Mouse (Mus musculus): ENCODE measurements at regions not wholly inside any gene's neighbourhood (a gene's known extent, or its start where the extent isn't known, plus 50 kb on each side); places are given as distances from the start of the nearest gene placed in this dataset.
"Not testable (repeated sequence)": the region's sequence is repeated elsewhere in the genome, so short reads cannot be mapped to it uniquely, and the experiment has no call there.

DNA sequence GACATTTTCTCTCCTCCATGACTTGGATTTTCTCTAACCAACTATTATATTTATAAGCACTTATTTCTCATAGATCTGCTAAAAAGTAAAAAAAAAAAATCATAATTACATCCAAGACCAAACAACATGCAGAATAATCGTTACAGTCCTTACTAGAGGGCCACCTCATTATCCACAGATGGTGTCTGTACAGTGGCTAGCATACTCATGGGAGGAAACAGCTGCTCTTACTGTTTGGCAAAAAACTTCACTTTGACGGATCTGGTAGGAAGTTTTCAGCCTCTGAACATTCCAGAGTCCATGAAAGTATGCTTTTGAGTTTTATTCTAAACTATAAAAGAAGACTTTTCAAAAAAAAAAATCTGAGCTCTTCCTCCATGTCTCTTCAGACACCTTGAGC is 159.1 kb upstream of the Gm10306 start:
- no peak for DNase-seq (ENCODE audit: low spot score in 2 of 2)

DNA sequence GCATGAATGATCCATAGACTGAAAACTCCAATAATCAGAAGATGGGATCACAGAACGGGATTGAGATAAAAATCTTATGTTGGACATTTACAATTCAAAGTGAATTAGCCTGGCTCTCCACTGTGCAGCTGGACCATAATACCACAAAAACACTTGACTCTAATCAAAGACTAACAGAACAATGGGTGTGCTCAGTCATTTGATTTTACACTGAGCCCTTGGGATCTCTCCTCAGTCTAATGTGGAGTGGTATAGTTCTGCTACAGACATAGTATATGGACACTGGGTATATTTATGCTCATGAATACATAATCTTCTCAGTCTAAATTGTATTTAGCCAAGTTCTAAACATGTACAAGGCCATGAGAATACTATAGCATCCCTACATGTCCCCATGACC is 149.4 kb upstream of the Gm10306 start:
- DNase-seq (ENCODE audit: low spot score in 2 of 2) = no peak

DNA sequence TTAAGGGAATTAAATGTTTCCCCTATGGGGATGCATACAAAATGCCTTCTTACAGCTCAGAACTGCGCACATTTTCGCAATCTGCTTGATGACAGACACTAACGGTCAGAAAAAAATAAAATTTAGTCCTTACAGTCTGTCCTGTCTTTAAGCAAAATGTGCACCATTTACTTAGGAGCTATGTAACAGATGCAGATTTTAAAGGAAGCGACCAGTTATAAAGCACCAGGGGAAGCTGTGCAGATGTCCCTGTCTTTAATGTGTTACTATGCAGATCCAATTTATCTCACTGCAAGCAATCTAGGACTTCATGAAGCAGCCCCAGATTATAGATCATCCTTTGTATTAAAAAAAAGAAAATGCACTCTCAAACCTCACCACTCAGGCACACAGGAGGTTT is 148.8 kb upstream of the Gm10306 start:
- peak in 1 of 2 experiments; percentile 23 for DNase-seq (ENCODE audit: low spot score in 2 of 2)

DNA sequence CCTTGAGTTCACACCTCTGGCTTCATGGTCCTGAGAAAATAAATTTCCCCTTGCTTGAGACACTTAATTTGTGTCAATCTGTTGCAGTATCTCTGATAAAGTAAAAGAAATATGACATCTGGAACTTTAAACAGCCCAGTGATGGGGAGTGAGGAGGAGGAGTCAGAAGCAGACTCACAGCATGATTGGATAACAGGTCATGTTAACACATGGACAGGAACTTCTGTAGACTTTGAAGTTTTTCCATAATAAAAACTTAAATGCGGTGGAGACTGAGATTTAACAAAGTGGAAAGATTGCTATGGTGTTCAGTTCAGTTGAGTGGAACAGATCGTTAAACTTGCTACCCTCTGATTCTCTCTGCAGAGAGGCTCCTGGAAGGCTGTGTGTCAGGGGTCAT is 143.7 kb upstream of the Gm10306 start:
- no peak for DNase-seq (ENCODE audit: low spot score in 2 of 2)

DNA sequence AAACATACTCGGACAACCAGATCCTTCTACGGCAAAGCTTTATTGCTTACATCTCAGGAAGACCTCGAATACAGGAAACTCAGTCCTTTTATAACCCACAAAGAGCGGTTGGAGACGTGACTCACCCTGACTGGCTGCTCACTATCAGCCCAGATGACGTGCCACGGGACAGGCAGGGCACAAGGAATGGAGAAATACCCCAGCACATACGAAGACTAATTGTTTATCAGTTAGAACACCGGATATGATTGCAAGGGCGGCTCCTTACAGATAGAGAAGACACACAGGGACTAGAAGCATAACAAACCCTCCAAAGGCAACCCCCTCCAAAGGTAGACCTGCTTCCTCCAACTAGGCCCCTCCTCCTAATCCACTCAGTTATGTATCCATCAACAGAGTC is 130.8 kb upstream of the Gm10306 start:
- not testable (repeated sequence) for DNase-seq (ENCODE audit: low spot score in 2 of 2)

DNA sequence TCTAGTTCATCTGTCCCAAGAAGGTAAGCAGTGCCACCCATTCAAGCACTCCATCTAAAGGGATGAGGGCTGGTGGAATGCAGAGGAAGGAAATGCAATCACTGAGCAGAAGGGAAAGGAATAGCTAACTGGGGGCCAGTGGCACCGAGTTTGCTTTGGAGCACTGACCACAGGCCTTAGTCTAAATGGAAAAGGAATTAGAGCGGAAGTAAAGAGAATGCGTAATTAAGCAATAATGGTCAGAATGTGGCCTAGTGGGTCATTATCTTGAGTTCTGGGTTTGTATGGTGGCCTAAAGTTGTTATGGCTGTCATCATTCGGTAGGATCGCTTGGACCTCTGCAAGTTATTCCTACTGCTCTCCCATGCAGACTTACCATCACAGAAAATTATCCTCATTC is 128.8 kb upstream of the Gm10306 start:
- no peak for DNase-seq (ENCODE audit: low spot score in 2 of 2)

DNA sequence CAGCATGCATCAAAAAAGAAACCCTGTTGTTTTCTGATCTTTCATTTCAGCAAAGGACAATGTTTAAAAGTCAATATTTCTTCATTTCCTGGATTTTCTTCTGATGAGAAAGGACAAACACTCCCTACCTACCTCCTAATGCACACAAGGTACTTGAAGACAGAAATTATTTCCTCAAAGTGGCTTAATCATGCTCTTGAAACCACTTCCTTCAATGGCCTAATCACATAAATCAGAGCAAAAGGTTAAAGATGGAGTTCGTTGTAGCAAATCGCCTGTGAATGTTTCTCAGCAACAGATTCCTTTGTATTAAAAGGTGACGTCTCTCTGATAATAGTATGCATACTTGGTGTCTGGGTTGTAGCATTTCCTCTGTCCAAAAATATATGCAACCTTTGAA is 124.3 kb upstream of the Gm10306 start:
- no peak for DNase-seq (ENCODE audit: low spot score in 2 of 2)

DNA sequence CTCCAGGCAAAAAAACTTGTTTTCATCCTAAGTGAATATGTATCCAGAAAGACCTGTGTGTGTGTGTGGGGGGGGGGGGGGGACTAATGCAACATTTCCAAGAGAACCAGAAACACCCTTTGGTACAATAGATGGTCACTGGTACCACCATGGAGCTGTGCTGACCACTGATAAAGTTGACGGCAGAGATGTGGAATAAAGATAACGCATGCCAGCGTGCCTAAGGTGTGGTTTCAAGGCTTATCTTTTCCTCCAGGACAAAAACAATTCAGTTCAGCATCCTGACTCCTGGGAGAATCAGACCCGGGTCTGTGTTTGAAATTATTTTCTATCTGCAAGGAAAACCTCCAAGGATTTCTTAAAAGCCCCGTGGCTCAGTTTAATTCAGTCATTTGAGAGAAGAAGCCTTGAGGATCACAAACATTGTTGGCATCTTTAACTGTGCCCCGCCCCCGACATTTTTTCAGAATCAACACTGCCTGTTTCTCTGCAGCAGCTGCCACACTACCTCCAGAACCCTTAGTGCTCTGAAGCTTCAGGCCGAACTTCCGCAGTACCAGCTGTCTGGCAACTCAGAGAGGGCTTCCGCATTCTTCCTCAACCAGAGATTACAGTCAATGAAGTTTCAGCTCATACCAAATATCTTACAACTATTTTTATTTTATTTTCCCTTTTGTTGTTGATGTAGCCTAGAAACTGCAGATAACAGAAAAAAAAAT is 118.5 kb upstream of the Gm10306 start:
- peak; percentile 23 to 33 for DNase-seq (ENCODE audit: low spot score in 2 of 2)

DNA sequence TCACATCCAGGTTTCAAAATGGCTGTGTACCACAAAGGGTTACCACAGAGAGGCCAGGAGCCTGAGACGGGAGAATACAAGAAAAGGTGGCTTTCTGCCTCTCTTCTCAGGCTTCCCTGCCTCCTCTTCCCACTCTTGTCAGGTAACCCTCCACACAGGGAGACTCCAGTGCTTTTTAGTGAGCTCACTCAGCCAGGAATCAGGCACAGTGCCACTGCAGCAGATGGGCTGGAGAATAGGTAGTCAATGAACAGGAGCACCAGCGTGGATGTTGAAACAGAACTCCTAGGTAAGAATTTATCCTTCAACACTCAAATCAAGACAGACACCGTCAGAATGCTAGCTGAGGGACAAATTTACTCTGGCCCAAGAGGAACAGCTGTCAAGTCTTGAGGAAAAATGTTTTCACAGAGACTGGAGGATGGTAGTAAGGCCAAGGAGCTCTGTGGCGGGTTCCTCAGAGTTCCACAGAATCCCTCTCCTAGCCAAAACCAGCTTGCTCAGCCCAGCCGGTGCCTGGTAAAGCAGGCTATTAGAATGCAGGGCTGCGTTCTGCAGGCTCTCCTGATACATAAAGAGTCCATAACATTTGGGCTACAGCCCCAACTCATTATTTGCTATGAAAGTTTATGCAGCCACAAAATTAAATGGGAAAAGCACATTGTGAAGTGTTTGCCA is 117.0 kb upstream of the Gm10306 start:
- DNase-seq (ENCODE audit: low spot score in 2 of 2) = peak; percentile 22 to 31

DNA sequence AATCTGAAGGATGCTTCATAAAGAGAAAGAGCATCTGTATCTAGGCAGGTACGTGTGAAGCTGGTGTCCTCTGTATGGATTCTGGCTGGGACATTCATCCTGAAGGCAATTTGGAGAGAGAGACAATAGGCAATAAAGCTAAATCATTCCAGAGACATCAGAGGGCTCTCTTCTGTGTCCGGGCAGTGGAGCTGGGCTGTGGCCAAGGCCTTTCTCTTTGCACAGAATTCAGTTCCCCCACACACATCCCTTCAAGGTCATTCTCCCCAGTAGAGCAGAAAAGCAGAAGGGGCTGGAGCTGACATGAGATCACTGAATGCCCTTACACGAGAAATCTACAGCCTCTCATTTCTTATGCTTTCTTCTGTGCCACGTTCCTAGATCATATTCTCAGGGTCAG is 109.7 kb upstream of the Gm10306 start:
- DNase-seq (ENCODE audit: low spot score in 2 of 2) = no peak
